Comparison of ENCODE assay signal across 31 mouse cellular contexts in genomic region chr17:60854659-60855058, GRCm38 (mm10).
"Had no signal": no experiment of that assay in that cellular context is flagged by ENCODE, and none has a peak within 500 bp of the region (broad histone marks: within the 10 kb centered on the region; RNA-seq: fewer than 3 reads in every experiment).

No protein-coding gene starts in this region.

- H3K9ac ChIP-seq: limb, embryonic 12.5 days; limb, embryonic 13.5 days; limb, embryonic 15.5 days; liver, embryonic 12.5 days; liver, embryonic 13.5 days; liver, embryonic 14.5 days; liver, embryonic 15.5 days; liver, postnatal 0 days; lung, embryonic 14.5 days; lung, embryonic 15.5 days; midbrain, embryonic 12.5 days; midbrain, embryonic 13.5 days; midbrain, embryonic 15.5 days had no signal

- H3K27me3 ChIP-seq: limb, embryonic 12.5 days; limb, embryonic 13.5 days; limb, embryonic 15.5 days; liver, embryonic 12.5 days; liver, embryonic 13.5 days; liver, embryonic 15.5 days; lung, embryonic 15.5 days; megakaryocyte, embryonic 14.5 days; midbrain, embryonic 12.5 days; midbrain, embryonic 13.5 days; midbrain, embryonic 15.5 days had no signal

- H3K4me2 ChIP-seq: limb, embryonic 12.5 days; limb, embryonic 13.5 days; limb, embryonic 15.5 days; liver, embryonic 11.5 days; liver, embryonic 12.5 days; liver, embryonic 13.5 days; liver, embryonic 15.5 days; lung, embryonic 14.5 days; lung, embryonic 15.5 days; midbrain, embryonic 11.5 days; midbrain, embryonic 12.5 days; midbrain, embryonic 13.5 days; midbrain, embryonic 15.5 days had no signal

- DNase-seq: left cerebral cortex, postnatal 4 days; liver; liver, embryonic 13.5 days; liver, postnatal 0 days; lung, adult 18-20 months; lung, adult 2 months; lung, embryonic 14.5 days; lung, postnatal 10 days; lung, postnatal 14 days; lung, postnatal 36 days; lung, postnatal 4 days; midbrain, embryonic 14.5 days had no signal

- H3K4me1 ChIP-seq: limb, embryonic 10.5 days; limb, embryonic 12.5 days; limb, embryonic 13.5 days; limb, embryonic 15.5 days; liver, embryonic 12.5 days; liver, embryonic 13.5 days; liver, embryonic 15.5 days; lung, embryonic 15.5 days; megakaryocyte, embryonic 14.5 days; midbrain, embryonic 10.5 days; midbrain, embryonic 12.5 days; midbrain, embryonic 13.5 days; midbrain, embryonic 15.5 days had no signal

- H3K9me3 ChIP-seq: limb, embryonic 10.5 days; limb, embryonic 12.5 days; limb, embryonic 13.5 days; limb, embryonic 15.5 days; liver, embryonic 12.5 days; liver, embryonic 15.5 days; lung, embryonic 15.5 days; megakaryocyte, embryonic 14.5 days; midbrain, embryonic 10.5 days; midbrain, embryonic 12.5 days; midbrain, embryonic 13.5 days; midbrain, embryonic 15.5 days had no signal

- H3K36me3 ChIP-seq: limb, embryonic 10.5 days; limb, embryonic 12.5 days; limb, embryonic 13.5 days; limb, embryonic 15.5 days; liver, embryonic 12.5 days; liver, embryonic 13.5 days; liver, embryonic 15.5 days; lung, embryonic 15.5 days; midbrain, embryonic 10.5 days; midbrain, embryonic 12.5 days; midbrain, embryonic 13.5 days; midbrain, embryonic 15.5 days had no signal

- ATAC-seq: liver, embryonic 12.5 days; liver, postnatal 0 days; lung, postnatal 0 days; midbrain, embryonic 13.5 days; midbrain, embryonic 15.5 days; midbrain, embryonic 16.5 days had no signal

- H3K27ac ChIP-seq: limb, embryonic 10.5 days; limb, embryonic 12.5 days; limb, embryonic 13.5 days; limb, embryonic 15.5 days; liver, embryonic 12.5 days; liver, embryonic 13.5 days; liver, embryonic 14.5 days; liver, embryonic 15.5 days; lung, embryonic 15.5 days; macrophage; midbrain, embryonic 10.5 days; midbrain, embryonic 12.5 days; midbrain, embryonic 13.5 days; midbrain, embryonic 15.5 days had no signal

- H3K4me3 ChIP-seq: limb, embryonic 10.5 days; limb, embryonic 12.5 days; limb, embryonic 13.5 days; limb, embryonic 15.5 days; liver, embryonic 12.5 days; liver, embryonic 13.5 days; liver, embryonic 15.5 days; lung, embryonic 15.5 days; megakaryocyte, embryonic 14.5 days; midbrain, embryonic 10.5 days; midbrain, embryonic 12.5 days; midbrain, embryonic 13.5 days; midbrain, embryonic 15.5 days; myocyte had no signal
